Mouse (Mus musculus) forebrain, embryonic 12.5 days (tissue): ENCODE measurements around the gene Slc30a7. TPM values are rescaled to one million over a fixed set of nuclear protein-coding genes. Genes with fewer than 3 reads are reported as not detected.

Source experiments
- ATAC-seq: fragments of 200-750 bp; cut with Nextera tagmentation; 2 replicates; pipeline ENCODE4 v1.8.0; 2017; ENCODE audit warnings: moderate TSS enrichment; ENCODE audit not compliant: low FRiP score
- H3K27ac ChIP-seq: fragments of 300-500 bp; sonication (generic); 2 replicates; pipeline ENCODE4 v1.5.1; 2016; ENCODE audit warnings: mild to moderate bottlenecking
- H3K27me3 ChIP-seq: fragments of 300-500 bp; sonication (generic); 2 replicates; pipeline ENCODE4 v1.6.1; 2016; ENCODE audit warnings: mild to moderate bottlenecking
- H3K36me3 ChIP-seq: fragments of 300-500 bp; sonication (generic); replicated peaks from 2 replicates; pipeline ENCODE4 v1.6.1; 2016; ENCODE audit warnings: mild to moderate bottlenecking
- H3K4me1 ChIP-seq: fragments of 300-500 bp; sonication (generic); 2 replicates; pipeline ENCODE4 v1.6.1; 2016
- H3K4me2 ChIP-seq: fragments of 300-500 bp; sonication (generic); 2 replicates; pipeline ENCODE4 v1.6.1; 2016; ENCODE audit warnings: mild to moderate bottlenecking, moderate library complexity
- H3K4me3 ChIP-seq: fragments of 300-500 bp; sonication (generic); replicated peaks from 2 replicates; pipeline ENCODE4 v1.5.1; 2016; ENCODE audit warnings: mild to moderate bottlenecking
- H3K9ac ChIP-seq: fragments of 300-500 bp; sonication (generic); 2 replicates; pipeline ENCODE4 v1.6.1; 2016; ENCODE audit warnings: mild to moderate bottlenecking
- H3K9me3 ChIP-seq: fragments of 300-500 bp; sonication (generic); 2 replicates; pipeline ENCODE4 v1.6.1; 2016
- WGBS: fragments of 180-500 bp; shearing (Covaris S2); methylation state at CpG from one replicate; pipeline ENCODE4 v1.1.7; 2016; 5-methylcytosine and 5-hydroxymethylcytosine counted together
- polyA plus RNA-seq: library from polyadenylated mRNA; unstranded; fragments of >200 nt; fragmentation: Nextera tagmentation; extraction: Ambion mirVana; gene quantifications from 2 replicates; pipeline ENCODE4 v1.2.1, GENCODE M21; 2016

Gene Slc30a7
- polyA plus RNA-seq, result 20.3 and 24.2 TPM in 2 replicates

GRCm38 (mm10) chr3:116006978-116007940, at the start of gene Slc30a7, which contains the start of gene Extl2:
Slc30a7 (minus strand) TSS chr3:116007406.
Extl2 (plus strand) TSS chr3:116007462.
- Histone ChIP-seq H3K4me3 (peak within 1 kb of the TSS; percentile 74), H3K4me2 (peak within 1 kb of the TSS; percentile 87), H3K27me3 (no peaks in the 10 kb centered on the region), H3K36me3 (peaks cover 14% of the 10 kb centered on the region), H3K27ac (peak within 1 kb of the TSS; percentile 86), H3K4me1 (peaks cover 30% of the 10 kb centered on the region), H3K9me3 (no peaks in the 10 kb centered on the region), H3K9ac (peak within 1 kb of the TSS; percentile 87)
- ATAC-seq, result peak; percentile 95
- under 1% methylated on average over 67 of the region's 67 CpGs for WGBS

DNA sequence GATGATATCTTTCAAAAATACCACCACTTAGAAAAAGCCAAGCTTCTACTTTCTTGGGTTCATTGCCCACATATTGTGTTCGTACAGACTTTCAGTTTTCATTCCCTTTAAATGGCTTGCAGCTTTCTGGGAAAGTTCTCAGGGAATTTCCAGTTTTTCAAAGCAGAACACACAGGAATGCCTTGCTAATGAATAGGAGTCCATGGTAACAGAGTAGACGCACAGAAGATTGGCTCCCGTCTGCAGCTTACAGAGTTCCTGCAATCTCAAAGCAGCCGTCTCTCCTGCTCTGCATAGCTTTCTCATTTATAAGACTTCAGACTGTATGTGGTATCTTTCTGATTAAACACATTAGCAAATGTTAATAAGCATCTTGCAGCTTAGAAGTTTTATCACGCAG, 39.8 kb upstream of the Slc30a7 start:
- Histone ChIP-seq H3K27me3 (no peaks in the 10 kb centered on the region), H3K4me3 (no peak overlapping the region), H3K4me1 (peaks cover 9% of the 10 kb centered on the region; the same call in 1 of the 2 replicates), H3K36me3 (no peaks in the 10 kb centered on the region), H3K4me2 (no peak overlapping the region), H3K9me3 (no peaks in the 10 kb centered on the region), H3K27ac (peak overlapping the region; percentile 20; the same call in 1 of the 2 replicates), H3K9ac (no peak overlapping the region)
- 32% methylated on average over 5 of the region's 5 CpGs for WGBS
- ATAC-seq, result peak; percentile 60; the same call in 1 of the 2 replicates

DNA sequence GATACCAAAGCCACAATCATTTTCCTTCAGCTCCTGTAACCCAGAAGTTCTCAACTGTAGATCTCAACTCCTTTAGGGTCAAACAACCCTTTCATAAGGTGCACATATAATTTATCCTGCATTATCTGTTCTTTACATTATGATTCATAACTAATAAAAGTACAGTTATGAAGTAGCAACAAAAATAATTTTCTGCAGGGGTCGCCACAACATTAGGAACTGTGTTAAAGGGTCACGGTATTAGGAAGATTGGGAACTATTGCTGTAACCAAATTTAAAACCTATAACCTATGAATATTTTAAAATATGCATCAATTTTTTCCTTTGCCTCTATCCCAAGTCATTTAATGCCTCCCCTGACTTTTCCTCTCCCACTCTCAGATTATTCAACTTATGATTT, 38.8 kb upstream of the Slc30a7 start:
- Histone ChIP-seq H3K9me3 (no peaks in the 10 kb centered on the region), H3K4me1 (peaks cover 9% of the 10 kb centered on the region; the same call in 1 of the 2 replicates), H3K4me2 (no peak overlapping the region), H3K36me3 (no peaks in the 10 kb centered on the region), H3K9ac (no peak overlapping the region), H3K27ac (no peak overlapping the region), H3K4me3 (no peak overlapping the region), H3K27me3 (no peaks in the 10 kb centered on the region)
- ATAC-seq, result no peak
- WGBS, result 89% methylated on average over 2 of the region's 2 CpGs

- H3K4me1 ChIP-seq, result no peaks in the 10 kb centered on the region
- no peaks in the 10 kb centered on the region for H3K36me3 ChIP-seq
- H3K9ac ChIP-seq, result no peak overlapping the region
- 89% methylated on average over 3 of the region's 3 CpGs for WGBS
- no peak overlapping the region for H3K4me2 ChIP-seq
- H3K27me3 ChIP-seq, result no peaks in the 10 kb centered on the region
- H3K27ac ChIP-seq, result no peak overlapping the region
- no peaks in the 10 kb centered on the region for H3K9me3 ChIP-seq
- no peak for ATAC-seq
- H3K4me3 ChIP-seq, result no peak overlapping the region
These were observed 33.6 kb upstream of the Slc30a7 start for GRCm38 (mm10) chr3:116040776-116041175.

GRCm38 (mm10) chr3:116033871-116034222, 26.6 kb upstream of the Slc30a7 start:
- no peak overlapping the region for H3K4me3 ChIP-seq
- H3K4me1 ChIP-seq, result no peaks in the 10 kb centered on the region
- H3K27me3 ChIP-seq, result no peaks in the 10 kb centered on the region
- no peak overlapping the region for H3K4me2 ChIP-seq
- H3K9me3 ChIP-seq, result no peaks in the 10 kb centered on the region
- no peak overlapping the region for H3K9ac ChIP-seq
- ATAC-seq, result peak; percentile 53; the same call in 1 of the 2 replicates
- WGBS, result 60% methylated on average over 3 of the region's 3 CpGs
- no peaks in the 10 kb centered on the region for H3K36me3 ChIP-seq
- no peak overlapping the region for H3K27ac ChIP-seq

DNA sequence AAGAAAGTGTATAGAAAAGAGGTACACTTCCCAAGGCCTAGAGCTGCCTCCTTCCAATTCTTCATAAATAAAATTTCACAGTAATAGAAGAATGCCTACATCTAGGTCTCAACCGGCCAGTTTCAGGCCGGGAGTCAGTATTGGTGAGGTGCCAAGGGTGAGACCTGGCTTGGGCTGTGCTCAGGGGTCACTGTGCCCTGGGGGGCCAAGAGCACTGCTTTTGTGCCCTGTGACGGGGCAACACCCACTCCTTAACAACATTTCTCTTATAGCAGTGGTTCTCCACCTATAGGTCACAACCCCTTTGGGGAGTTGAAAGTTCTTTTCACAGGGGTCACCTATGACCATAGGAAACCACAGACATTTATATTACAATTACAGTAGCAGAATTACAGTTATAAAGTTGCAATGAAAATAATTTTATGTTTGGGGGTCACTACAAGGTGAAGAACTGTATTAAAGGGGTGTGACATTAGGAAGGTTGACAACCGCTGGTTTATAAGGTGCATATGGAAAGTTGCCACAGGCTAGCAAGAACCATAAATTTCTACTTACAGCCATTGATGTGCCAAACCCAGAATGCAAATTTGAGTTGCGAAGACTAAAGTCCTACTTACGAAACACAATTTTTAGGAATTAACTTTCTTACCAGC, 26.1 kb upstream of the Slc30a7 start:
- Histone ChIP-seq H3K27ac (no peak overlapping the region), H3K4me1 (no peaks in the 10 kb centered on the region), H3K4me2 (no peak overlapping the region), H3K4me3 (no peak overlapping the region), H3K9ac (no peak overlapping the region), H3K9me3 (no peaks in the 10 kb centered on the region), H3K27me3 (no peaks in the 10 kb centered on the region), H3K36me3 (no peaks in the 10 kb centered on the region)
- 58% methylated on average over 6 of the region's 6 CpGs for WGBS
- peak; percentile 23; the same call in 1 of the 2 replicates for ATAC-seq

DNA sequence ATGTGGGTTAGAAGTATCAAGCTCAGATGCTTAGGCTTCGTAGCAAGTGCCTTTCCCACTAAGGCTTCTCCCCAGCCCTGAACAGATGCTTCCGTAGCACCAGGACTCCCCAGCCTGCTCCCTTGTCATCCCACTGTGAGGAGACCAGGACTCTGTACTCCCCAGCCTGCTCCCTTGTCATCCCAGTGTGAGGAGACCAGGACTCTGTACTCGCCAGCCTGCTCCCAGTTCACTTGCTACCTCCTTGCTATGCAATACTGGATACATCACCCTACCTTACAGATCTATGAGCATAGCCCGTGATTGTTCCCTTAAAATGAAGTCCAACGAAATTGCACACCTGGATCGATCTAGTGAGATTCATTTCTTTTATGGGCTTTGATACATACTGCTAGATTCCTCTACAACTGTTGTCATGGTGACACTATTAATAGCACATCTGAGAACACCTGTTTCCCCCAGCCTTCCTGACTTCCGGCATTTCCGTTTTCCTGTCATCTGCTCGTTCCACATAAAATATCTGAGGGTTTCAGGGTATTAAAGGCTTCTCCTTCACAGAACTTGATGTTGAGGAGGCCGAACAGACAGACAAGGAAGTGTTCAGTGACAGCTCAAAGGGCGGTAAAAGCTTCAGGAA, 23.1 kb upstream of the Slc30a7 start:
- WGBS, result 78% methylated on average over 11 of the region's 11 CpGs
- H3K9ac ChIP-seq, result no peak overlapping the region
- H3K4me3 ChIP-seq, result no peak overlapping the region
- ATAC-seq, result no peak
- no peak overlapping the region for H3K27ac ChIP-seq
- no peaks in the 10 kb centered on the region for H3K4me1 ChIP-seq
- H3K9me3 ChIP-seq, result no peaks in the 10 kb centered on the region
- no peak overlapping the region for H3K4me2 ChIP-seq
- peaks cover 10% of the 10 kb centered on the region for H3K36me3 ChIP-seq
- no peaks in the 10 kb centered on the region for H3K27me3 ChIP-seq

DNA sequence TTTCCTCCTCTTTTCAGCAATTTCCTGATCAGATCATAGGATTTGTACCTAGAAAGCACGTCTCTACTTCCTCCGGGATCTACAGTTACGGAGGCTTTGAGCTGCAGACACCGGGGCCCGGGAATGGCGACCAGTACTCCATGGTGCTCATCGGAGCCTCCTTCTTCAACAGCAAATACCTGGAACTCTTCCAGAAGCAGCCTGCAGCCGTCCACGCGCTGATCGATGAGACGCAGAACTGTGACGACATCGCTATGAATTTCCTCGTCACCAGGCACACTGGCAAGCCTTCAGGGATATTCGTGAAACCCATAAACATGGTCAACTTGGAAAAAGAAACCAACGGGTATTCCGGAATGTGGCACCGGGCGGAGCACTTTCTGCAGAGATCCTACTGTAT, 19.8 kb upstream of the Slc30a7 start:
- H3K27me3 ChIP-seq, result no peaks in the 10 kb centered on the region
- no peak overlapping the region for H3K4me2 ChIP-seq
- no peak overlapping the region for H3K27ac ChIP-seq
- H3K4me3 ChIP-seq, result no peak overlapping the region
- H3K36me3 ChIP-seq, result peaks cover 15% of the 10 kb centered on the region
- WGBS, result 92% methylated on average over 20 of the region's 20 CpGs
- peaks cover 4% of the 10 kb centered on the region for H3K4me1 ChIP-seq
- ATAC-seq, result no peak
- no peak overlapping the region for H3K9ac ChIP-seq
- H3K9me3 ChIP-seq, result no peaks in the 10 kb centered on the region

- no peaks in the 10 kb centered on the region for H3K27me3 ChIP-seq
- no peaks in the 10 kb centered on the region for H3K9me3 ChIP-seq
- no peak overlapping the region for H3K4me3 ChIP-seq
- WGBS, result 88% methylated on average over 10 of the region's 10 CpGs
- H3K9ac ChIP-seq, result no peak overlapping the region
- H3K27ac ChIP-seq, result no peak overlapping the region
- H3K4me2 ChIP-seq, result no peak overlapping the region
- no peak for ATAC-seq
- H3K4me1 ChIP-seq, result peaks cover 4% of the 10 kb centered on the region
- peaks cover 15% of the 10 kb centered on the region for H3K36me3 ChIP-seq
These were observed 18.5 kb upstream of the Slc30a7 start for GRCm38 (mm10) chr3:116025701-116026100.

DNA sequence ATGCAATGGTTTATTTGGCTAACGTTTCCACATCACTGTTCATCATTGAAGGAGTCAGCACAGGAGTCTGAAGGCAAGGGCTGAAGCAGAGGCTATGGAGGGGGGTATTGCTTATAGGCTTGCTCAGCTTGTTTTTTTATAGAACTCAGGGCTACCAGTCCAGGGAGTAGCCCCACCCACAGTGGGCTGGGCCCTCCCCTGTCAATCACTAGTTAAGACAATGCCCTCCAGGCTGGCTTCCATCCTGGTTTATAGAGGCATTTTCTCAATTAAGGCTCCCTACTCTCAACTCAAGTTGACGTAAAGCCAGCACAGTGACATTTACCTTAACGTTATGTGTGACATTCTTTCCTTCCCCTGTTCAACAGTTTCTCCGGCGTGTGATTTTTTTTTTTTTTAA, 17.5 kb upstream of the Slc30a7 start:
- no peak overlapping the region for H3K4me3 ChIP-seq
- no peak overlapping the region for H3K9ac ChIP-seq
- H3K36me3 ChIP-seq, result peaks cover 15% of the 10 kb centered on the region
- ATAC-seq, result no peak; the same call in 1 of the 2 replicates
- H3K27me3 ChIP-seq, result no peaks in the 10 kb centered on the region
- no peak overlapping the region for H3K4me2 ChIP-seq
- no peaks in the 10 kb centered on the region for H3K9me3 ChIP-seq
- H3K27ac ChIP-seq, result no peak overlapping the region
- peaks cover 4% of the 10 kb centered on the region for H3K4me1 ChIP-seq
- WGBS, result 77% methylated on average over 5 of the region's 5 CpGs

GRCm38 (mm10) chr3:116024236-116024635, 17.0 kb upstream of the Slc30a7 start:
- ATAC-seq, result no peak
- H3K27me3 ChIP-seq, result no peaks in the 10 kb centered on the region
- no peak overlapping the region for H3K4me3 ChIP-seq
- 92% methylated on average over 12 of the region's 12 CpGs for WGBS
- no peak overlapping the region for H3K9ac ChIP-seq
- no peak overlapping the region for H3K27ac ChIP-seq
- H3K4me2 ChIP-seq, result no peak overlapping the region
- peaks cover 4% of the 10 kb centered on the region for H3K4me1 ChIP-seq
- H3K36me3 ChIP-seq, result peaks cover 15% of the 10 kb centered on the region
- no peaks in the 10 kb centered on the region for H3K9me3 ChIP-seq

DNA sequence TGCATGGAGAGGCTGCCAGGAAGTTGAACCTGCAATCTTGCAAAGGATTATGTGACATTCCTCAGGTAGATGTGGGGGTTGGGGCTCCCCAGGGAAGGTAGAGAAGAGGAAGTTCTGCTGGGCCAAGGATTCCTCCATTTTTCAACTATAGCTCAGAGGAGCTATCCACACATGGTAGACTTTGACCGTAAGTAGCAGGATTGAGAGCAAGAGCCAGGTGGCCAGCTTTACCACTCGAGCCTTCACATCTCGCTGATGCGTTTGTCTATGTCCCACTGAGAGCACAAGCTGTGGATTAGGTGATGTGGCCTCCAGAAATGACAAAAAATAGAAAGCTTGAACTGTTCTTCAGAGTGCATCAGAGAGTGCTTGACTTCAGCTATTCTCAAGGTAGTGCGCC, 11.9 kb upstream of the Slc30a7 start:
- H3K27me3 ChIP-seq, result no peaks in the 10 kb centered on the region
- no peak overlapping the region for H3K4me2 ChIP-seq
- no peak overlapping the region for H3K4me3 ChIP-seq
- WGBS, result 94% methylated on average over 5 of the region's 5 CpGs
- ATAC-seq, result no peak
- peaks cover 4% of the 10 kb centered on the region for H3K4me1 ChIP-seq
- H3K9me3 ChIP-seq, result no peaks in the 10 kb centered on the region
- H3K27ac ChIP-seq, result no peak overlapping the region
- H3K36me3 ChIP-seq, result no peaks in the 10 kb centered on the region
- no peak overlapping the region for H3K9ac ChIP-seq
